Mouse (Mus musculus) megakaryocyte-erythroid progenitor cell, adult 5 weeks (primary cell): Measurements from ENCODE around the gene Slc38a7. TPM values are rescaled to one million over a fixed set of nuclear protein-coding genes. Genes with fewer than 3 reads are reported as not detected.

Experiments
- polyA plus RNA-seq: library from polyadenylated mRNA; stranded (reverse); fragments of >175 nt; gene quantifications from 2 replicates; pipeline ENCODE4 v1.2.3, GENCODE M21; 2012

Gene Slc38a7
- 9.8 and 13.4 TPM in 2 replicates for polyA plus RNA-seq

DNA sequence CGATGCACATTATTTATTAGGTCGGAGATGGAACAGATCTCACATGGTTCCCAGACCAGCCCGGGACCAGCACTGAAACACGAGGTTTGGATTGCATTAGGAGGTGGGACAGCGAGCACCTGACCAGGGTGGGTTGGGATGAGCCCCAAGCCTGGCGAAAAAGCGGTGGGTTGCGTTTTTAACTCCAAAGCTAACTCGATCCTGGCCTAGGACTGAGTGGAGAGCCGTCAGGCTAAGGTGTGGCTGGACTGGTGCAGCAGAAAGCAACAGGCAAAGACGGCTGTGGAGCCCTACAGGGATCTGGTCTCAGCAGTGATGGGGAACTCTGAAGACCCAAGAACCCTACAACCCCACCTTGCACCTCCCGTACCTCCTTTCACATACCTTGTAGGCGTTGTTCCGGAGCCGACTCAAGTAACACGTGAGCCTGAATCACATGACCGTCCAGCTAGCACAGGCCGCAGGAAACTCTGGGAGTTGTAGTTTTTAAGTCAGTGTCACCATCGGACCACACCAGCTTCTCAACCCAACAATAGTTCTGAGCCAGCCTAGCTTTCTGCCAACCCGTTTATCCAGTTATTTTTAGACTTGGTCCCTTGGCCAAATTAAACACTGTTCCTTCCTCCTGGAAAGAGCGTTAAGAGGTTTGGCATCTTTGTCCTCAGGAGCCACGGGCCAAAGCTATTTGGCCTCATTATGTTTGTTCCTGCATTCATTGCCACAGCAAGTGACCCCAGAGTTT is at the start of gene Slc38a7:
Gene Slc38a7 (minus strand): TSS at position 438 of the 742 bp plus-strand sequence.

GRCm38 (mm10) chr8:95888285-95889136 is 35.2 kb upstream of the Slc38a7 start, which contains the start of gene Got2:
Gene Got2, minus strand, starts transcription at chr8:95888547.

GRCm38 (mm10) chr8:95825162-95825561 is 28.2 kb downstream of the Slc38a7 start, which contains the start of gene Sap18b:
Gene Sap18b, plus strand, starts transcription at chr8:95825346.

GRCm38 (mm10) chr8:95807331-95807843 is 46.0 kb downstream of the Slc38a7 start, which contains the start of gene Cnot1:
Gene Cnot1, minus strand, starts transcription at chr8:95807464.

Other genes with a start within 250 kb of the Slc38a7 start
- 2.8 and 4.5 TPM in 2 replicates for gene Gins3, start 220.1 kb downstream of the Slc38a7 start, polyA plus RNA-seq
- gene Ndrg4, start 176.6 kb downstream of the Slc38a7 start, polyA plus RNA-seq = 0.39 and 0.40 TPM in 2 replicates
- gene Setd6, start 137.7 kb downstream of the Slc38a7 start, polyA plus RNA-seq = 9.8 and 13.4 TPM in 2 replicates
- gene Cnot1, start 46.1 kb downstream of the Slc38a7 start, polyA plus RNA-seq = 34.8 and 51.4 TPM in 2 replicates
- 55.2 and 61.0 TPM in 2 replicates for gene Sap18b, start 28.2 kb downstream of the Slc38a7 start, polyA plus RNA-seq
- 55.7 and 57.3 TPM in 2 replicates for gene Got2, start 35.0 kb upstream of the Slc38a7 start, polyA plus RNA-seq